Mouse (Mus musculus): ENCODE measurements around the gene Foxred1.

DNA sequence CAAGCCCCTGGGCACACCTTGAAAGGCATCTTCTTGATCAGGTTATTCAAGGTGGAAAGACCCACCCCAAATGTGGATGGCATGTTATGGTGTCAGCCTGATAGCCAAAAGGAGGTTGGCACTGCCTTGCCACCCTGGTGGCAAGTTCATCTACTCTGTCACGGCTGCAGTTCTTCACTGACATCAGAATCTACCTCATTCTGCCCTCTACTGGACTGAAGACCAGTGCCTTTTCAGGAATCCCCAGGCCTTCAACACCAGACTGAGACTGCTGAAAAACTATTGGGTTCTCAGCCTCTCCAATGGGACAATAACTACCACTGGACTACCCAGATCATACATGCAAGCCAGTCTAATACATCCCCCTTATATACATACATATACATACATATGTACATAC is 28.9 kb upstream of the Foxred1 start:
- no peak for TF ChIP-seq NRF1 (IDR thresholded peaks at IDR 0.05; ENCODE audit: insufficient read depth, low read depth, low read length, poor library complexity, severe bottlenecking)
- TF ChIP-seq CTCF (IDR thresholded peaks at IDR 0.05 in 2 of 3, conservative IDR thresholded peaks at IDR 0.05 in 1 of 3; ENCODE audit: control insufficient read depth in 1 of 3, insufficient read depth in 1 of 3, low read depth in 2 of 3, low read length in 3 of 3, poor library complexity in 1 of 3, severe bottlenecking in 1 of 3), result peak in 1 of 3 experiments; percentile 15; a peak in 1 of 6 replicates
- TF ChIP-seq POLR2AphosphoS2 (IDR thresholded peaks at IDR 0.05; ENCODE audit: low read length), result no peak
- TF ChIP-seq ETS1 (IDR thresholded peaks at IDR 0.05; ENCODE audit: low read depth, low read length), result no peak
- no peak for TF ChIP-seq POLR2A (IDR thresholded peaks at IDR 0.05; ENCODE audit: control insufficient read depth in 1 of 2, insufficient read depth in 1 of 2, low read depth in 1 of 2, low read length in 2 of 2, poor library complexity in 1 of 2)
- TF ChIP-seq USF1 (IDR thresholded peaks at IDR 0.05; ENCODE audit: low read depth, low read length), result no peak
- TF ChIP-seq ZC3H11A (IDR thresholded peaks at IDR 0.05; ENCODE audit: low read depth, low read length), result no peak
- no peak for TF ChIP-seq MAFK (IDR thresholded peaks at IDR 0.05; ENCODE audit: borderline replicate concordance, low read depth, low read length)
- TF ChIP-seq TAL1 (IDR thresholded peaks at IDR 0.05; ENCODE audit: low read length), result no peak
